Mouse (Mus musculus) heart, embryonic 12.5 days (tissue): ENCODE results near the gene Slc6a5. TPM values are rescaled to one million over a fixed set of nuclear protein-coding genes. Genes with fewer than 3 reads are reported as not detected.

ENCODE experiments used
- ATAC-seq: fragments of 200-750 bp; cut with Nextera tagmentation; 2 replicates; pipeline ENCODE4 v1.8.0; 2017; ENCODE audit warnings: moderate TSS enrichment, moderate library complexity; ENCODE audit not compliant: insufficient number of reproducible peaks, low FRiP score
- H3K27ac ChIP-seq: fragments of 300-500 bp; sonication (generic); 2 replicates; pipeline ENCODE4 v1.5.1; 2016; ENCODE audit warnings: mild to moderate bottlenecking, moderate library complexity; ENCODE audit not compliant: poor library complexity, severe bottlenecking
- H3K27me3 ChIP-seq: fragments of 300-500 bp; sonication (generic); replicated peaks from 2 replicates; pipeline ENCODE4 v1.6.1; 2016; ENCODE audit warnings: mild to moderate bottlenecking, moderate library complexity
- H3K36me3 ChIP-seq: fragments of 300-500 bp; sonication (generic); 2 replicates; pipeline ENCODE4 v1.6.1; 2016; ENCODE audit warnings: mild to moderate bottlenecking, moderate library complexity
- H3K4me1 ChIP-seq: fragments of 300-500 bp; sonication (generic); replicated peaks from 2 replicates; pipeline ENCODE4 v1.6.1; 2016; ENCODE audit warnings: mild to moderate bottlenecking
- H3K4me2 ChIP-seq: fragments of 300-500 bp; sonication (generic); 2 replicates; pipeline ENCODE4 v1.6.1; 2016; ENCODE audit warnings: mild to moderate bottlenecking, moderate library complexity
- H3K4me3 ChIP-seq: fragments of 300-500 bp; sonication (generic); 2 replicates; pipeline ENCODE4 v1.5.1; 2016; ENCODE audit warnings: mild to moderate bottlenecking
- H3K9ac ChIP-seq: fragments of 300-500 bp; sonication (generic); 2 replicates; pipeline ENCODE4 v1.6.1; 2016; ENCODE audit warnings: mild to moderate bottlenecking, moderate library complexity
- H3K9me3 ChIP-seq: fragments of 300-500 bp; sonication (generic); replicated peaks from 2 replicates; pipeline ENCODE4 v1.6.1; 2016; ENCODE audit warnings: mild to moderate bottlenecking, moderate library complexity
- WGBS: fragments of 180-500 bp; shearing (Covaris S2); methylation state at CpG from one replicate; pipeline ENCODE4 v1.1.7; 2016; 5-methylcytosine and 5-hydroxymethylcytosine counted together
- polyA plus RNA-seq: library from polyadenylated mRNA; unstranded; fragments of >200 nt; fragmentation: Nextera tagmentation; extraction: Ambion mirVana; gene quantifications from 2 replicates; pipeline ENCODE4 v1.2.1, GENCODE M21; 2016

Gene Slc6a5
- polyA plus RNA-seq, 1 experiment from 2014 or later = not detected

DNA sequence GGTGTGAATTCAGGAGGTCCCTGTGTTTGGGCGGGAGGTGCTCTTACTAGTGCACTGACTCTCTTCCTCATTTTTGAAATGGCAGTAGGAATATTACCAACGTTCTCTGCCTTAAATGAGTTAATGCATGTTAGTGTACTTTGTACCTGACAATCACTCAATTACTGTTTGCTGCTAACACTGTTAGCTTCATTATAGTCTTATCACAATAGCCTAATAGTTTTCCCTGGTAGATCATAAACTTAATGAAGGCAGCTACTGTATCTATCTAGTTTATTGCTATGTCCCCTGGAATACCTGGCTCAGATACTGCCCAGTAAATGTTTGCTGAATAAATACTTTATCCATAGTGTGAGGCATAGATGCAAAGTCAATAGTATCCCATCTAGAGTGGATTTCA is 15.2 kb upstream of the Slc6a5 start:
- Histone ChIP-seq H3K27me3 (peaks cover 18% of the 10 kb centered on the region), H3K36me3 (no peaks in the 10 kb centered on the region), H3K9me3 (no peaks in the 10 kb centered on the region), H3K9ac (no peak overlapping the region), H3K27ac (no peak overlapping the region), H3K4me2 (no peak overlapping the region), H3K4me1 (no peaks in the 10 kb centered on the region), H3K4me3 (no peak overlapping the region)
- ATAC-seq = no peak
- WGBS = 61% methylated on average over 2 of the region's 2 CpGs

DNA sequence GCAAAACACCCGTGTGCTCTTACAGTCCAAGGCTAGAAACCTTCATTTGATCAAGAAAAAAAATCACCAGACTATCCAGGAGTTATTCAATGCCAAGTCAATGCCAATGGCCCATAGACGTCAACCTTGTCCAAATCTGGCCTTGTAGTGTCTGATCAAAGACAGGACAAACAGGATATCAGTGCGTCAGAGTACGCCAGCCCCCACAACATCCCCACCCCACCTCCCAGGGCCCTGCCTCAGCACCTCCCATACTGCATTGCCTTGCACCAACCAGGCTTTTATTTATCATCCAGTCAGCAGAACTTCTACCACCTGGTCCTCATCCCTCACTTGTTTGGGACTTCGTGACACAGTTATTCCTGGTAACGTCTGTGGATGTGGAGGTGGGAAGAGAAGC is 14.7 kb upstream of the Slc6a5 start:
- Histone ChIP-seq H3K27me3 (peaks cover 21% of the 10 kb centered on the region), H3K4me3 (no peak overlapping the region), H3K4me1 (no peaks in the 10 kb centered on the region), H3K9ac (no peak overlapping the region), H3K36me3 (no peaks in the 10 kb centered on the region), H3K27ac (no peak overlapping the region), H3K4me2 (no peak overlapping the region), H3K9me3 (no peaks in the 10 kb centered on the region)
- 69% methylated on average over 6 of the region's 6 CpGs for WGBS
- no peak for ATAC-seq

- H3K9me3 ChIP-seq = no peaks in the 10 kb centered on the region
- no peak for ATAC-seq
- H3K4me1 ChIP-seq = no peaks in the 10 kb centered on the region
- no peak overlapping the region for H3K4me3 ChIP-seq
- H3K36me3 ChIP-seq = no peaks in the 10 kb centered on the region
- no peak overlapping the region for H3K9ac ChIP-seq
- 51% methylated on average over 9 of the region's 9 CpGs for WGBS
- no peak overlapping the region for H3K4me2 ChIP-seq
- H3K27me3 ChIP-seq = peaks cover 70% of the 10 kb centered on the region
- H3K27ac ChIP-seq = no peak overlapping the region
Observed at GRCm38 (mm10) chr7:49902003-49902552, 7.9 kb upstream of the Slc6a5 start.

- Histone ChIP-seq H3K36me3 (no peaks in the 10 kb centered on the region), H3K27ac (no peak overlapping the region), H3K4me1 (0 out of 2 replicates have a peak, but pooled peaks cover 5% of the 10 kb centered on the region), H3K4me2 (no peak overlapping the region), H3K27me3 (peaks cover 95% of the 10 kb centered on the region), H3K4me3 (no peak overlapping the region), H3K9ac (no peak overlapping the region), H3K9me3 (no peaks in the 10 kb centered on the region)
- no peak for ATAC-seq
- 2% methylated on average over 28 of the region's 28 CpGs for WGBS
Observed at GRCm38 (mm10) chr7:49907191-49908171, 2.5 kb upstream of the Slc6a5 start.

DNA sequence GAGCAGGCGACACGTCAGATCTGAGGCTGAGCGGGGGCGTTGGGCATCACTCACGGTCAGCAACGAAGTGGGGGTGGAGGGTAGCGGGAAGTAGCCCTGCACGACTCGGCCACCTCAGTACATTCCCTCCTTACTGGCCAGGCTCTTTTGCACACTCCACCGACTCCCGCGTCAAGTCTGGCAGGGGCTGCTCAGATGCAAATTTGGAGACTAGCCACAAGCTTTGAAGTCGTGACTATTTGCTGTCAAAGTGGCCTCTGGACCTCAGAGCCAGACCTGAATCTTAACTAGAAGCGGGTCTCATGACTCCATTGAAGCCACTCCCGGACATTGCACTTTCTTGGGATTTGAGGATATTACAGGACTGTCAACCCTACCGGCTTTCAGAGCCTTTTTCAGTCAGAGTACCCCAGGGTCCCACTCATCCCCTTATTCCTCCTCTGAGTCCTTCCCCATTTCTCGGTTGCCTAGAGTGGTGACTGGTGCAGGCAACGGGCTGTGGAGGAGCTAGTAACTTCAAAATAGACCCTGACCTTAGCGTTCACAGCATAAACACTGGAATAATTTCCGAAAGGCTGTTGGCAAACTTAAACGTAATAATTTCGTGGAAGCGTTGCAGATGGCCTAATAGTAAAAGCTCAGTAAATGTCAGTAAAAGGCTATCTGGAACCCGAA is 1.6 kb upstream of the Slc6a5 start:
- Histone ChIP-seq H3K36me3 (no peaks in the 10 kb centered on the region), H3K4me2 (no peak overlapping the region)
- WGBS = under 1% methylated on average over 24 of the region's 24 CpGs

GRCm38 (mm10) chr7:49908990-49909411 is 945 bp upstream of the Slc6a5 start:
- no peak for ATAC-seq
- H3K27ac ChIP-seq = no peak overlapping the region
- 0 out of 2 replicates have a peak, but pooled peaks cover 5% of the 10 kb centered on the region for H3K4me1 ChIP-seq
- H3K27me3 ChIP-seq = peaks cover 97% of the 10 kb centered on the region
- H3K9me3 ChIP-seq = no peaks in the 10 kb centered on the region
- H3K36me3 ChIP-seq = no peaks in the 10 kb centered on the region
- no peak overlapping the region for H3K4me2 ChIP-seq
- no peak overlapping the region for H3K4me3 ChIP-seq
- H3K9ac ChIP-seq = no peak overlapping the region
- under 1% methylated on average over 26 of the region's 26 CpGs for WGBS

More for the DNA sequence above, 1.6 kb upstream of the Slc6a5 start:
- no peaks in the 10 kb centered on the region for H3K9me3 ChIP-seq
- H3K4me3 ChIP-seq = no peak overlapping the region
- no peak overlapping the region for H3K9ac ChIP-seq
- H3K27ac ChIP-seq = no peak overlapping the region
- 0 out of 2 replicates have a peak, but pooled peaks cover 5% of the 10 kb centered on the region for H3K4me1 ChIP-seq
- no peak for ATAC-seq
- H3K27me3 ChIP-seq = peaks cover 95% of the 10 kb centered on the region

- WGBS = 2% methylated on average over 16 of the region's 16 CpGs
- no peak overlapping the region for H3K4me2 ChIP-seq
- no peak overlapping the region for H3K9ac ChIP-seq
- no peak overlapping the region for H3K27ac ChIP-seq
- ATAC-seq = no peak
- H3K4me1 ChIP-seq = 0 out of 2 replicates have a peak, but pooled peaks cover 5% of the 10 kb centered on the region
- H3K9me3 ChIP-seq = no peaks in the 10 kb centered on the region
- no peaks in the 10 kb centered on the region for H3K36me3 ChIP-seq
- no peak overlapping the region for H3K4me3 ChIP-seq
- H3K27me3 ChIP-seq = peaks cover 97% of the 10 kb centered on the region
Observed at GRCm38 (mm10) chr7:49910361-49910760, 415 bp downstream of the Slc6a5 start.

GRCm38 (mm10) chr7:49911147-49911946 is 1.4 kb downstream of the Slc6a5 start:
- Histone ChIP-seq H3K27me3 (peaks cover 97% of the 10 kb centered on the region), H3K4me2 (0 out of 2 replicates have a peak overlapping the region, but pooled peaks have one; percentile 1), H3K36me3 (no peaks in the 10 kb centered on the region), H3K9me3 (no peaks in the 10 kb centered on the region), H3K9ac (no peak overlapping the region), H3K4me1 (0 out of 2 replicates have a peak, but pooled peaks cover 5% of the 10 kb centered on the region), H3K4me3 (no peak overlapping the region; the same call in 1 of the 2 replicates), H3K27ac (no peak overlapping the region)
- 6% methylated on average over 23 of the region's 23 CpGs for WGBS
- no peak for ATAC-seq

DNA sequence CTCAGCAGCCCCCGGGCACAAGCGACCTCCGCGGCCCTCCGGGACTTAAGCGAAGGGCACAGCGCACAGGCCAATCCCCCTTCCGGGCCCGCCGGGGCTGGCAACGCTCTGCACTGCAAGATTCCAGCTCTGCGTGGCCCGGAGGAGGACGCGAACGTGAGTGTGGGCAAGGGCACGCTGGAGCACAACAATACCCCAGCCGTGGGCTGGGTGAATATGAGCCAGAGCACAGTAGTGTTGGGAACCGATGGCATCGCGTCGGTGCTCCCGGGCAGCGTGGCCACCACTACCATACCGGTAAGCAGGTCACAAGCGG is 2.0 kb downstream of the Slc6a5 start:
- Histone ChIP-seq H3K4me1 (0 out of 2 replicates have a peak, but pooled peaks cover 5% of the 10 kb centered on the region), H3K9me3 (no peaks in the 10 kb centered on the region), H3K27ac (no peak overlapping the region), H3K4me2 (0 out of 2 replicates have a peak overlapping the region, but pooled peaks have one; percentile 1), H3K4me3 (no peak overlapping the region; the same call in 1 of the 2 replicates), H3K9ac (no peak overlapping the region), H3K36me3 (no peaks in the 10 kb centered on the region), H3K27me3 (peaks cover 97% of the 10 kb centered on the region)
- no peak for ATAC-seq
- 2% methylated on average over 26 of the region's 26 CpGs for WGBS

DNA sequence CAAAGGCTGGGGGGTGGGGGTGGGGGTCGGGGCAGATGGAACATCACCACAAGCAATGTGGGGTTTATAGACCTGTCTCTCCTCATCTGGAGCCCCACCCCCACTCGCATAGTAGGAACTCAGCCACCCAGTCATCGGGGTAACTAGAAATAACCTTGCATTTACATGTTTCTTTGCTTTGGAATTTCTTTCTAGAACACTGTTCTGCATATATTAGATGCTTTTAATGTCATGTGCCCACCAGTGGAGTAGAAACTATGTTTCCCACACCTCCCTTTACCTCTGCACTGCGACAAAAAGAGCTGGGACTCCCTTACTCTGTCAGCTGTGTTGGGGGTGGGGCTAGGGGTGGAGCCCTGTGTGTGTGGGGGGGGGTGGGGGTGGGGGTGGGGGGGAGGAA is 3.2 kb downstream of the Slc6a5 start:
- Histone ChIP-seq H3K4me2 (no peak overlapping the region), H3K9me3 (no peaks in the 10 kb centered on the region), H3K36me3 (no peaks in the 10 kb centered on the region), H3K27me3 (peaks cover 97% of the 10 kb centered on the region), H3K27ac (no peak overlapping the region), H3K9ac (no peak overlapping the region), H3K4me3 (no peak overlapping the region), H3K4me1 (0 out of 2 replicates have a peak, but pooled peaks cover 5% of the 10 kb centered on the region)
- WGBS = 4% methylated on average over 4 of the region's 4 CpGs
- ATAC-seq = 0 out of 2 replicates have a peak, but pooled peaks have one; percentile 37
